Mouse (Mus musculus) gastrocnemius, adult 2 months (tissue): ENCODE data around the gene Itpk1. TPM values are rescaled to one million over a fixed set of nuclear protein-coding genes. Genes with fewer than 3 reads are reported as not detected.

Source experiments
- DNase-seq: peaks from one replicate; pipeline ENCODE4 v3.0.0; 2022
- H3K27ac ChIP-seq: fragments of 200-600 bp; 2 replicates; pipeline ENCODE4 v1.8.1; 2022; ENCODE audit warnings: mild to moderate bottlenecking
- H3K4me3 ChIP-seq: fragments of 200-600 bp; 2 replicates; pipeline ENCODE4 v1.8.1; 2022; ENCODE audit warnings: mild to moderate bottlenecking, moderate library complexity
- CTCF ChIP-seq: fragments of 200-600 bp; IDR thresholded peaks from 2 replicates; pipeline ENCODE4 v1.8.1; 2022; ENCODE audit warnings: antibody characterized with exemption, mild to moderate bottlenecking, moderate library complexity
- intact Hi-C: fragments of 180-260 bp; cut with DNase I; formaldehyde crosslinking; loops from one replicate; pipeline ENCODE4 v1.15.1; 2025
- total RNA-seq, 2 experiments: library from RNA; stranded (reverse); gene quantifications; 2 replicates each; pipeline ENCODE4 v1.2.3; 2021

Itpk1 gene
- total RNA-seq, 2 experiments from 2014 or later: 6.5 to 6.6 TPM

- H3K4me3 ChIP-seq: peak overlapping the region; percentile 26
- TF ChIP-seq CTCF: no peak
- intact Hi-C loops: no loop called here
- DNase-seq: peak; percentile 35
- H3K27ac ChIP-seq: no peak overlapping the region
Observed at GRCm38 (mm10) chr12:102729855-102730797, 25.4 kb upstream of the Itpk1 start.

- no peak for DNase-seq
- intact Hi-C loops: no loop called here
- H3K27ac ChIP-seq: no peak overlapping the region
- no peak overlapping the region for H3K4me3 ChIP-seq
- TF ChIP-seq CTCF: no peak
Observed at GRCm38 (mm10) chr12:102725761-102726175, 21.0 kb upstream of the Itpk1 start.

- Histone ChIP-seq H3K4me3 (no peak overlapping the region), H3K27ac (no peak overlapping the region)
- TF ChIP-seq CTCF: no peak
- DNase-seq: no peak
- intact Hi-C loops: no loop called here
Observed at GRCm38 (mm10) chr12:102725146-102725545, 20.4 kb upstream of the Itpk1 start.

- Histone ChIP-seq H3K4me3 (no peak overlapping the region), H3K27ac (no peak overlapping the region)
- TF ChIP-seq CTCF: no peak
- no peak for DNase-seq
- intact Hi-C loops: no loop called here
Observed at GRCm38 (mm10) chr12:102723861-102724260, 19.1 kb upstream of the Itpk1 start.

GRCm38 (mm10) chr12:102722966-102723365, 18.2 kb upstream of the Itpk1 start:
- Histone ChIP-seq H3K4me3 (no peak overlapping the region), H3K27ac (no peak overlapping the region)
- intact Hi-C loops: no loop called here
- TF ChIP-seq CTCF: no peak
- no peak for DNase-seq

- intact Hi-C loops: no loop called here
- Histone ChIP-seq H3K27ac (no peak overlapping the region), H3K4me3 (no peak overlapping the region)
- TF ChIP-seq CTCF: no peak
- DNase-seq: no peak
Observed at GRCm38 (mm10) chr12:102722451-102722850, 17.7 kb upstream of the Itpk1 start.

GRCm38 (mm10) chr12:102719552-102720315, 15.0 kb upstream of the Itpk1 start:
- intact Hi-C loops: loop anchor here (1.0 to 10.0 kb wide), 3 partner anchors 140 to 225 kb away; no protein-coding TSS in a partner anchor
- peak; percentile 81 for TF ChIP-seq CTCF
- H3K27ac ChIP-seq: no peak overlapping the region
- no peak overlapping the region for H3K4me3 ChIP-seq
- DNase-seq: peak; percentile 44

GRCm38 (mm10) chr12:102714654-102715395, 10.1 kb upstream of the Itpk1 start:
- H3K27ac ChIP-seq: no peak overlapping the region
- no peak overlapping the region for H3K4me3 ChIP-seq
- no peak for TF ChIP-seq CTCF
- intact Hi-C loops: loop anchor here (10.0 kb wide), 1 partner anchor 220 kb away; no protein-coding TSS in a partner anchor
- DNase-seq: no peak

- intact Hi-C loops: loop anchor here (10.0 kb wide), 1 partner anchor 219 kb away; no protein-coding TSS in a partner anchor
- no peak overlapping the region for H3K27ac ChIP-seq
- no peak for DNase-seq
- no peak overlapping the region for H3K4me3 ChIP-seq
- no peak for TF ChIP-seq CTCF
Observed at GRCm38 (mm10) chr12:102714116-102714515, 9.4 kb upstream of the Itpk1 start.

- peak overlapping the region; percentile 46 for H3K27ac ChIP-seq
- no peak for DNase-seq
- TF ChIP-seq CTCF: no peak
- intact Hi-C loops: loop anchor here (10.0 kb wide), 1 partner anchor 219 kb away; no protein-coding TSS in a partner anchor
- H3K4me3 ChIP-seq: peak overlapping the region; percentile 28; the same call in 1 of the 2 replicates
Observed at GRCm38 (mm10) chr12:102713153-102713865, 8.6 kb upstream of the Itpk1 start.

- intact Hi-C loops: loop anchor here (10.0 kb wide), 1 partner anchor 216 kb away; no protein-coding TSS in a partner anchor
- H3K4me3 ChIP-seq: no peak overlapping the region
- DNase-seq: no peak
- TF ChIP-seq CTCF: no peak
- H3K27ac ChIP-seq: no peak overlapping the region
Observed at GRCm38 (mm10) chr12:102710851-102711375, 6.2 kb upstream of the Itpk1 start.
